Mouse (Mus musculus): ENCODE results near the gene Magi2.

The Magi2 gene

GRCm38 (mm10) chr5:19746865-19747514 lies 520.2 kb downstream of the Magi2 start:
- in situ Hi-C loops (cut with MseI, MboI): no loop called here

DNA sequence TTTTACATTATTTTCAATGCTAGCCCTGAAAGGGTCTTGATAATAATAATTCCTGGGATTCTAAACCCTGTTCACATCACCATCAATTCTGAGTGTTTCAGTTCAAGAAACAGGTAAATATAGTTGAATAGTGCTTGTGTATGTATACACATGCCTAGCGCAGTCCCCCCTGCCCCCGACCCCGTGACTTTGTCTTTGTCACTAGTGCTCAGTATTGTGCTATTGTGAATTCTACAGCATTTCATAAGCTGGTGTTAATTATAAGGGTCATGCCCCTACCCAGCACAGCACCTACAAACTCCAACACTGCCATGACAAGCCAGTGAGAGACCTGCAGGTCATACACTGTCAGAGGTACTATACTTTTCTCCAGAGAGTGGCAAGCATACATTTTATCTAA lies 520.8 kb downstream of the Magi2 start:
- in situ Hi-C loops (cut with MseI, MboI): no loop called here

DNA sequence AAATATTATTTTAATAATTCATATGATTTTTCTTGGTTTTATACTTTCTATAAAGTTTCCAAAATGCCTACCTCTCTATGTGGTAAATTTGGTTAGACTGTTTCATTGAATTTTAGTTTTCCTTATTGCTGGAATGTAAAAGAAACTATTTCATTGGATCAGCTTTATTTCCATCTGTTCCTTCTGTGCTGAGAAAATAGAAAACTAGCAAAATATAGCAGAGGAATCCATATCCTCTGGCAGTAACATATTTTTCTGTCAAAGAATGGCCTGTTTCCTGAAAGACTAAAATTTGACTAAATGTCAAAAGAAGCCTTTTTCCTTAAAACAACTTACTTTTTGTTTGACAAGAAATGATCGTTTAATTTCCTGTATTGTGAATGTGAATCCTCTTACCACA lies 552.4 kb downstream of the Magi2 start:
- in situ Hi-C loops (cut with MseI, MboI): no loop called here

- in situ Hi-C loops (cut with MseI, MboI): no loop called here
These were observed 553.2 kb downstream of the Magi2 start for GRCm38 (mm10) chr5:19780076-19780475.

GRCm38 (mm10) chr5:19785320-19785719 lies 558.5 kb downstream of the Magi2 start:
- in situ Hi-C loops (cut with MseI, MboI): no loop called here

- in situ Hi-C loops (cut with MseI, MboI): no loop called here
These were observed 560.8 kb downstream of the Magi2 start for GRCm38 (mm10) chr5:19787522-19788144.

DNA sequence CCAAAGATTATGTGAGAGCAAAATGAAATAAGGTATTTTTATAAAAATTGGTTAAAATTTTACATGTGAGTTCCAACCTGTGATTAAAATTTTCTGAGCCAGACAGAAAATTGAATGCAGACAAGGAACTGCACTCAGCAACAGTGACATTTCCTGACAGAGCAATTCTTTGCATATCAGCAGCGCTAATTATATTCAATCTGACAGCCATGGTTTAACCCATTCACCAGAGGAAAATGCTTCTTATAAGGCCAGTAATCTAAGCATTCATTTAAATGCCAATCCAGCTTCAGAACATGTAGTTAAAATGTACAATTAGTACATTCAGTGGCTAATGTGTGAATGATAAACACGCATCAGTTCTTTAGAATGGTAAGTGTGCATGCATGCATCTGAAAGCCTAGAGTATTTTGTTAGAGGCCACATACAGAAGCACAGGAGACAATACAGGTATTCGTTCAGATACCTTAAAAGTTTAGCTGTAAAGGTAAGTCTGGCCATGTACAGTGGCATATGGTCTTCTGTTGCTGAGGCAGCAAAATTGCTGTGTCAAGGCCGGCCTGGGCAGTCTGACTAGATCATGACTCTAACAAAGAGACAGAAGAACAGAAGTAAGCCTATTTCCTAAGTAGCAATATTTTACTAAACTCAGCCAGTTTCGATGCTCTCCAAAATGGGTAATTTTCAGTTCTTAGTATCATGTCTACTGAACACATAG lies 576.4 kb downstream of the Magi2 start:
- in situ Hi-C loops (cut with MseI, MboI): no loop called here

GRCm38 (mm10) chr5:19822502-19822901 lies 595.7 kb downstream of the Magi2 start:
- in situ Hi-C loops (cut with MseI, MboI): no loop called here

DNA sequence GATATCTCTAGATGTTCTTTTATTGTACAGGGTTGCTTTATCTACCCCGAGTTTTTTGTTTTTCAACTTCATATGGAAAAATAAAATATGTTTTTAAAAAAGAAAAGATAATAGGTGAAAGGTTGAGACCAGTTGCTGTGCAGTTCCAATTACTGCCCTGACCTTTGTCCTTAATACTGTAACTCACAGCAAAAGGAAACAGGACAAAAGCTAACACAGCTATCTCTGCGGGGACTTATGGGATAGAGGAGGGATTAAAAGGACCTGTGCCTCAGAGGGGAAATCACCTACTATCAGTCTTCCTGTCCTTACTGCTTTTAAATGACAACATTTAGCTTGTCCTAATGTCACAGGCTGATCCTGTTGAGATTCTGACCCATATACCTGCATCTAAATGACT lies 599.1 kb downstream of the Magi2 start:
- in situ Hi-C loops (cut with MseI, MboI): no loop called here

DNA sequence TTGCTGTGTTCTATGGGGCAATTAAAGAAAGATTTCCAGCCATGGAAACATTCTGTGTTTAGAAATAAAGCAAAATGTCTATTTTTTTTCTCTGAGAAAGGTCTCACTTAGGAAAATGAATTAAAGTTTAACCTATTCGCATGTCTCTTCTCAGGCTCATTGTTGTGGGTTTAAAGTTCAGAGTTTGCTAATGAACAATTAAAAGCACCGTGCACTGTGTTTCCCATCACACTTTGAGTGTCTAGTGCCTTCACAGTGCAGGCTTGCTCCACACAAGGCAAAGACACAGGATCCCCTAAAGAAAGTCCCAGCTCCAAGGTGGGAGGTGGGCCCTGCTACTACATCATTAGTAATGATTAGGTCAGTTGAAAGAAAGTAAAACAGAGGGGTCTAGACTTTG lies 602.5 kb downstream of the Magi2 start:
- in situ Hi-C loops (cut with MseI, MboI): no loop called here

DNA sequence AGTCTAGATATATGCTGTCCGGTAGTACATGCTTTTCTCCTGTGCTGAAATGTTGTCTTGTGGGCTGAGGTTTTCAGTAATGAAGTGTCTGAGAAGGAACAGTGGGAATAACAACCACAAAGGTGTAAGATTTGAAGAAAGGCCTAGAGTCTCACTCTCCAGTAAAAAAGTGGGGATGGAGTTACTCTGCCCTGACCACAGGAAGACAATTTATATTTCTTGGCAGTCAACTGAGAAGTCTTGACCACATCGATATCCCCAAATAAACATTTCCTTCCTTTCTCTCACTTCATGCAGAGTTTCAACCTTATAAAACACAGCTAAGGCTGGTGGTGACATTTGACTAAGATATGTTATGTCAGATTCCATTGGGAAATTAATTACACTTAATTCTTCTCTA lies 636.0 kb downstream of the Magi2 start:
- in situ Hi-C loops (cut with MseI, MboI): no loop called here

DNA sequence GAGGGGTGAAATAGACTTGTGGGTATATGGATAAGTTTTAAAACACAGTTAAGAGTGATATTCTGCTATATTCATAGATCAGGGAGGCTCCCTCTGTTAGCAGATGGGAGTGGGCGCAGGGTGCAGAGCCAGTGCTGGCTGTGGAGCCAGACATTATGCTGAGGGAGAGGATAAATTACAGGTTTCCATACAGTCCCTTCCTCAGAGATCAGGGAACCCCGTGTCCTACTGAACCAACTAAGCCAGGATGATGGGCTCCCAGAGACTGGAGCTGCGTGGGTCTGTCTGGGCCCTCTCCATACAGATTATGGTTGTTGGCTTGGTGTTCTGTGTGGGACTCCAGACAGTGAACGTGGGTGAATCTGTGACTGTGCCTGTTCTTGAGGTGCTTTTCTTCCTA lies 643.6 kb downstream of the Magi2 start:
- in situ Hi-C loops (cut with MseI, MboI): no loop called here

GRCm38 (mm10) chr5:19891693-19892092 lies 664.9 kb downstream of the Magi2 start:
- in situ Hi-C loops (cut with MseI, MboI): no loop called here

- in situ Hi-C loops (cut with MseI, MboI): no loop called here
These were observed 669.1 kb downstream of the Magi2 start for GRCm38 (mm10) chr5:19895893-19896292.

DNA sequence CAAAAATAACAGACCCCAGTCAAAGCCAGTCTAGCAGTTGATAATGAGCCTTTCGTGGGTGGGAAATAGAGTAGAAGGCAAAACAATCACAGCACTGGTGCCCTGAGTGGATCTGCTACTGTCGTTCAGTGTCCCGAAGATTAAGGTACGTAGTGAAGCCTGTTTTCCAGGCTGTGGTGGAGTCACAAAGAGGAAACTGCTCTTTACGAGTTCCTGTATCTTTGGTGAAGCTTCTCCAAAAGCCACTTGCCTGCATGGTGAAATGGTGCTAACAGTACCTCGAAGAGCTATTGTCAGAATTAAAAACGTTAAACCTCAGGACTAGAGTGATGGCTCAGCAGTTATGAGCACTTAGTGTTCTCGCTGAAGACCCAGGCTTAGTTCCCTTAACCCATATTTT lies 674.8 kb downstream of the Magi2 start:
- in situ Hi-C loops (cut with MseI, MboI): no loop called here

GRCm38 (mm10) chr5:19906636-19907035 lies 679.8 kb downstream of the Magi2 start:
- in situ Hi-C loops (cut with MseI, MboI): no loop called here

GRCm38 (mm10) chr5:19907381-19907982 lies 680.6 kb downstream of the Magi2 start:
- in situ Hi-C loops (cut with MseI, MboI): no loop called here

DNA sequence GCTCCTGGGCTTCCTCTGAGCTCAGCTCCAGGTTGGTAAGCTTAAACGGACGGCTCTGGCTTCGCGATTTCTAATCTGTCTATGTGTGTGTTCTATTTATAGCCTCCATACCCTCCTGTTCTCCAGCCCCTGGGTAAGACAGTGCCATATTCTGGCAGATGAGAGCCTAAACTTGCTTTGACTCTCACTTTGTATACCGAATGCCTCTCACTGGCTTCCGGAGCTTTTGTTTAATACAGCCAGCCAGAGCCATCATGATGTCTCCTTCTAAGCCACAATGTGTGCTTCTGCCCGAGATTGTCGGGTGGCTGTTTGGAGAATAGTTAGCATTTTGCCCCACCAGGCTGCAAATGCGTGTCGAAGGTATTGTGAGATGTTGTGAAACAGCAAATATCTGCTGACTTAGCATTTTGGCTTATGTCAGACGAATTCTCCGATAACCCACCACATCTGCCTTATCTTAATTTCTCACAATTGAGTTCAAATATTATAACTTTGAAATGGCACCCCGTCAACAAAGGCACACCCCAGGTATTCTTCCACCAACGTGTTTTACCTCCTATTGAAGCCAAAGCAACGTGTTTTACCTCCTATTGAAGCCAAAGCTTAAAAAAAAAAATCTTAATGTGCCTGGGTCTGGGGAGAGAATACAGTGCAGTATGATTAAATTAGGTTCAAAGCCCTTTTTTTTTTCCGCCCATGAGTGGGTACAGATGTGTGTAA lies 681.3 kb downstream of the Magi2 start:
- in situ Hi-C loops (cut with MseI, MboI): no loop called here

DNA sequence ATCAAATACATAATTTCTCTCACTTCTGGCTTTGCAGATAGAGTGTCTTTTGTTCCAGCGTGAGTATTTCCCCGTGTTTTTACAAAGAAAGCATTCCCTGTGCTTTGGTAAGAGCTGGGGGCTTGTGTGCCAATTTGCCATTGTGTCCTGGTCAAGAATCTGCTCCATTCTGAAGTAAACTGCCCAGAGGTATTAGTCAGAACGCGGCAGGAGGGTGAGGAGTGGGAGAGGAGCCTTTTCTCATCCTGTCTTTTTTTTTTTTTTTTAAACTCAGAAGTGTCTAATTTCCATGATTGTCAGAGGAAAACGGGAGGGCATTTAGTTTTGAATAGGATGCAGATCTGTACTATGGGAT lies 681.8 kb downstream of the Magi2 start:
- in situ Hi-C loops (cut with MseI, MboI): no loop called here

GRCm38 (mm10) chr5:19909071-19909470 lies 682.2 kb downstream of the Magi2 start:
- in situ Hi-C loops (cut with MseI, MboI): no loop called here

DNA sequence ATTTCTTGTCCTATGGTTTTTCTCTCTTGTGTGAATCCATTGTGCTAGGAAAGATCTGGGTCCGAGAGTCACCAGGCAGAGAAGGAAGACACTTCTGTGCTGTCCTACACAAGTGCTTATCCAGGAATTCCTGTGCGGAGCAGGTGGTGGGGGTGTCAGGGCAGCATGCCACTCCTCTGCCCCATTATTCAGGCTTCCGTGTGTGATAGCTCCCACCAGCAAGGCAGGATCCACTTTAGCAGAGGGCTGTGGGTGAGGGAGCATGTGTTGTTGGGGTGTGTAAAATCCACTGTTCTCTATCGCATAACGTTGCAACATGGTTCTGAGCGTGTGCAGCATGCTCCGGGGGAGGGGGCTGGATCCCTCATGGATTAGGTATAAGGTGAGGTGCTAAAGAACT lies 682.8 kb downstream of the Magi2 start:
- in situ Hi-C loops (cut with MseI, MboI): no loop called here

- in situ Hi-C loops (cut with MseI, MboI): no loop called here
These were observed 705.3 kb downstream of the Magi2 start for GRCm38 (mm10) chr5:19932102-19932501.
